Mouse (Mus musculus) forebrain, embryonic 15.5 days (tissue): ENCODE data around the gene Mrc2. TPM values are rescaled to one million over a fixed set of nuclear protein-coding genes. Genes with fewer than 3 reads are reported as not detected.
A peak's percentile ranks its signal among the peaks of the same experiment; 100 is the strongest.

Source experiments
- ATAC-seq: fragments of 200-750 bp; cut with Nextera tagmentation; replicated peaks from 2 replicates; pipeline ENCODE4 v1.8.0; 2017; ENCODE audit warnings: mild to moderate bottlenecking, moderate TSS enrichment, moderate library complexity
- H3K27ac ChIP-seq: fragments of 300-500 bp; sonication (generic); replicated peaks from 2 replicates; pipeline ENCODE4 v1.5.1; 2015; ENCODE audit warnings: mild to moderate bottlenecking, inconsistent platforms
- H3K27me3 ChIP-seq: fragments of 300-500 bp; sonication (generic); 2 replicates; pipeline ENCODE4 v1.6.1; 2015; ENCODE audit warnings: inconsistent platforms
- H3K36me3 ChIP-seq: fragments of 300-500 bp; sonication (generic); 2 replicates; pipeline ENCODE4 v1.6.1; 2015; ENCODE audit warnings: mild to moderate bottlenecking, inconsistent platforms
- H3K4me1 ChIP-seq: fragments of 300-500 bp; sonication (generic); 2 replicates; pipeline ENCODE4 v1.6.1; 2015; ENCODE audit warnings: inconsistent platforms
- H3K4me2 ChIP-seq: fragments of 300-500 bp; sonication (generic); replicated peaks from 2 replicates; pipeline ENCODE4 v1.6.1; 2015; ENCODE audit warnings: mild to moderate bottlenecking, inconsistent platforms
- H3K4me3 ChIP-seq: fragments of 300-500 bp; sonication (generic); 2 replicates; pipeline ENCODE4 v1.5.1; 2015; ENCODE audit warnings: mild to moderate bottlenecking, inconsistent platforms
- H3K9ac ChIP-seq: fragments of 300-500 bp; sonication (generic); replicated peaks from 2 replicates; pipeline ENCODE4 v1.6.1; 2015; ENCODE audit warnings: mild to moderate bottlenecking, inconsistent platforms
- H3K9me3 ChIP-seq: fragments of 300-500 bp; sonication (generic); 2 replicates; pipeline ENCODE4 v1.6.1; 2016; ENCODE audit warnings: inconsistent platforms
- WGBS: fragments of 180-500 bp; shearing (Covaris S2); methylation state at CpG from one replicate; pipeline ENCODE4 v1.1.7; 2015; ENCODE audit warnings: mixed read lengths; 5-methylcytosine and 5-hydroxymethylcytosine counted together
- polyA plus RNA-seq: library from polyadenylated mRNA; unstranded; fragments of >200 nt; fragmentation: Nextera tagmentation; extraction: Ambion mirVana; gene quantifications from 2 replicates; pipeline ENCODE4 v1.2.1, GENCODE M21; 2015

Gene Mrc2
- polyA plus RNA-seq, 1 experiment from 2014 or later, result 4.3 TPM

DNA sequence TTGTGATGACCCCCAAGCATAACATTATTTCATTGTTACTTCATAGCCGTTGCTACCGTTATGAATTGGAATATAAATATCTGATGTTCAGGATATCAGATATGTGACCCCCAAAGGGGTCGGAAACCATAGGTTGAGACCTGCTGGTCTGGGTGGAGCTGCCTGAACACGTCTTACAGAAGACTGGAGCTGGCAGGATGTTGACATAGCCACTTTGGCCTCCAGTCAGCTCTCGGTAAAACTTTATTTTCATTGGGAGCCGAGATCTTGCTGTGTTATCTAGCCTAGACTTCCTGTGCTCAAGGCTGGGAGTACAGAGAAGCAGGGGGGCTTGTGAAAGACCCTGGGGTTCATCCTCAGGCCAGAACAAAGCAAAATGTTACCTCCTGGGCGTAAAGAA lies 63.9 kb downstream of the Mrc2 start:
- no peaks in the 10 kb centered on the region for H3K36me3 ChIP-seq
- no peaks in the 10 kb centered on the region for H3K9me3 ChIP-seq
- H3K27ac ChIP-seq, result no peak overlapping the region
- no peaks in the 10 kb centered on the region for H3K27me3 ChIP-seq
- H3K9ac ChIP-seq, result no peak overlapping the region
- no peak overlapping the region for H3K4me3 ChIP-seq
- H3K4me2 ChIP-seq, result no peak overlapping the region
- peaks cover 6% of the 10 kb centered on the region for H3K4me1 ChIP-seq
- ATAC-seq, result no peak
- WGBS, result 88% methylated on average over 7 of the region's 7 CpGs

DNA sequence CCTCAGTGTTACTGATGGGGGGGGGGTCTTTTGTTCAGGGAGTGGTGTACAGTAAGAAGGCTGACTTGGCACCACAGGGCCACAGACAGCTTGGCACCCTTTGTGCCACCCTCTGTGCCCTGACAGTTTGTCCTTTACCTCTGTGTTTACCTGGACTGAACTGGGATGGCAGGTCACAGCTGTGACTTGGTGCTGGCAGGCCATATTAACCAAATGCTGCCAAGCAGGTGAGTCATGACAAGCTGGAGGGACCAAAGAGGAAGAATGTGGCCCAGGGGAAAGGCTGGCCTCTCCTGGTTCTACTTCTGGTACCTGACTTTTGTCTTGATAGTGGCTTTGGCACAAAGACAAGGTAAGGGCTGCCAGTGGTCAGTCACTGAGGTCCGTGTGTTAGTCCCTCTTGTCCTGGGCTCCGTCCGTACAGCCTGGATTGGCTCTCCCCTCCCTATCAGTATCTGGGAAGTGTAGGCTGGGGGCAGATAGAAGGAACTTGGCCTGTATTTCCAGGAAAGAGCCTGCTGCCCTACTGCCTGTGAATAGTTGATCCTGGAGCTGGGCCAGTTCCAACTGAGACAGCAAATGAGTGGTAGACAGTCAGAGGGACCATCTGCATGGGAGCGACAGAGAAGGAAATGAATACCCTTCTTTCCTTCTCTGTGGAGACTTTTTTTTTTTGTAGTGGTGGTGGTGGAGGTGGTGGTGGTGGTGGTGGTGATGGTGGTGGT lies 69.8 kb downstream of the Mrc2 start:
- Histone ChIP-seq H3K27ac (no peak overlapping the region), H3K27me3 (no peaks in the 10 kb centered on the region)
- ATAC-seq, result no peak

DNA sequence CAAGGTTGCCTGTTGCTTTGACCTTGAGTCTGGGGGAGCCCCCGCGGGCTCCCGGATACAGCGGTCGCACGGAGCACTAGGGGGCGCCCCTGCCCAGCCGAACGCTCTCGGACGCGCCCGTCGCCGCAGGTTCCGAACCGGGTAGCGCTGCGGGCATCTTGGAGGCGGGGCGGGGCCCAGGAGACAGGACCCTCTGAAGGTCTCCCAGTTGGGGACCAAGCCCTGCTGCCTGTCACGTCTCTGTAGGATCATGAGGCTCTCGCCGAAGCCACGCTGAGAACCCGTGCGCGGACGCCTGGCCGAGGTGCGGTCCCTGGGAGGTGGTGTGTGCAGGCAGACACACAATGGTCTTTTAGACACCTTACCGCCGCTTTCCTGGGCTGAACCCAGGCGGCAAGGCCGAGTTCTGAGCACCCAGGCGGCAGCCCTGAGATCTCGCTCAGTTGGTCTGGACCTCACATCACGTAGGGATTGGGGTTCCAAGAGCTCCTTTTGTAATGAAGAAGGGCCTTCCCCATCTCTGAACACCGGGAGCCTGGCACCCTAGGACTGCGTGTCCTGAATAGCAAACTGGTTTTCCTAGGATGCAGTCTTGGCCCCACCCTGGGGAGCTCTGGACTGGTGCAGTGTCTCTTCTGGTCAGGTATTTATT lies 70.6 kb downstream of the Mrc2 start:
- ATAC-seq, result peak; percentile 88
- Histone ChIP-seq H3K9me3 (no peaks in the 10 kb centered on the region), H3K4me3 (peak overlapping the region; percentile 54), H3K4me1 (peaks cover 30% of the 10 kb centered on the region), H3K9ac (peak overlapping the region; percentile 70), H3K27me3 (no peaks in the 10 kb centered on the region), H3K36me3 (no peaks in the 10 kb centered on the region), H3K4me2 (peak overlapping the region; percentile 58), H3K27ac (peak overlapping the region; percentile 76)
- under 1% methylated on average over 40 of the region's 40 CpGs for WGBS

More for the DNA sequence above, 69.8 kb downstream of the Mrc2 start:
- Histone ChIP-seq H3K4me1 (peaks cover 30% of the 10 kb centered on the region), H3K9ac (no peak overlapping the region), H3K4me3 (no peak overlapping the region), H3K4me2 (no peak overlapping the region), H3K9me3 (no peaks in the 10 kb centered on the region), H3K36me3 (no peaks in the 10 kb centered on the region)
- WGBS, result 77% methylated on average over 4 of the region's 4 CpGs

DNA sequence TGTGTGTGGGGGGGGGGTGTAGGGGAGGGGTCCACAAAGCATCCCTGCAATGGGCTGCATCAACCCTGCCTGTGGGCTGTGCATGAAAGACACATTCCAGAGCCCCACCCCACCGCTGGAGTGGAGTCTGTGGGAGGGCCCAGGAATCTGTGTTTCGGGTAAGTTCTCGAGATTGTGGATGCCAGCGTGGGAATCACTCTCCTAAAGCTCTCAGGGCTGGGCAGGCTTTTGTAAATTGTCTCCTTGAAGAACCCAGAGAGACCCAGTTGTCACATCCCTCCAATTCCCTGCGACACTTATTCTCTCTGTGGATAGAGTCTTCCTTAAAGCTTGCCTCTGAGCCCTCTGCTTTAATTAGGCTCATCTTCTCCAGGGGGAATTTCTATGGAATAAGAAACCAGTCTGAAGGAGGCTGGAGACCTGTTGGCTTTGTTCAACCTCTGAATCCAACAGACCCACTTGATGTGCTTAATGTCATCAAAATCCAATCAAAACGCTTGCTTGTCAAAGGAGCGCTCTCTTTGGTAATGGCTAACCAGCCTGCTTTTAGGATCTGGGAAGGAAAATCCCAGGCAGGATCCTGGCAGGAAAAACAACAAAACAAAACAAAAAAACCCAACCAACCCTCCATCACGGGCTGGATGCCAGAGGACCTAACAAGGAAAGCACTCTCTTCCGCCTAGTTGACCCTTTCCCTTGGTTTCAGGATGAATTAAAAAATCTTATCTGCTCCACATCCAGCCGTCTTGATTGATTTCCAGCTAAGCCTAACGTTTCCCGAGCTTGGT lies 71.3 kb downstream of the Mrc2 start:
- no peaks in the 10 kb centered on the region for H3K27me3 ChIP-seq
- peak overlapping the region; percentile 70 for H3K9ac ChIP-seq
- peak overlapping the region; percentile 54 for H3K4me3 ChIP-seq
- peaks cover 30% of the 10 kb centered on the region for H3K4me1 ChIP-seq
- peak overlapping the region; percentile 76 for H3K27ac ChIP-seq
- H3K9me3 ChIP-seq, result no peaks in the 10 kb centered on the region
- peak; percentile 73 for ATAC-seq
- no peaks in the 10 kb centered on the region for H3K36me3 ChIP-seq
- WGBS, result 11% methylated on average over 12 of the region's 12 CpGs
- H3K4me2 ChIP-seq, result peak overlapping the region; percentile 58

DNA sequence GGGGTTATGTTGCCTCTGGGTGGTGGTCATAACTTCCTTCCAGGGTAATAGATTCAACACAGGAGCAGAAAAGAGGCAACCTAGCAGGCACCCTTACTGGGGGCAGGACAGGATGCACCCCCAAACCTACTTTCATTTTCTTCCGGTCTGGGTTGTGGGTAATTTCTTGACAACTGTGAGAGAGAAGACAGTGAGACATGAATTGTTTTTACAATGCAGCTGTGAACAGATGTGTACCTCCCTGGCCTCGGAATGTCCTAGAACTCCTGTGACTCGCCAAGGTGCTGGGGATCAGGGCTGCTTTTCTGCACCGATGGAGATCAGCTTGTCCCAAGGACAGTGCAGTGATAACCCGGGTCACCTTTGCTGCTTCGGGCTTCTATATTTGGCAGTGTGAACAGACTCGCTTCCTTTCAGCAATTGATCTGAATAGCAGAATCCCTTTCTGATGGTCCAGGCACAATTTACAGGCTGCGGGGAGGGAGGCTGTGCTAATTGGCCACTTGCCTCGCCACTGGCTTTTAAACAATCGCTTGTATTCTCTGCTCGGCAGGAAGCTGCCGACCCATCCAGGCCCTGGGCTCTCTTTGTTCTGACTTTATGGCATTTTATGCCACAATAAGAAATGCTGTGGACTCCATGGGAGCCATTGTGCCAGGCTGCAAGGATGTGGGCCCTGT lies 72.1 kb downstream of the Mrc2 start:
- H3K4me1 ChIP-seq, result peaks cover 30% of the 10 kb centered on the region
- peak overlapping the region; percentile 40 for H3K9ac ChIP-seq
- H3K9me3 ChIP-seq, result no peaks in the 10 kb centered on the region
- peak overlapping the region; percentile 76 for H3K27ac ChIP-seq
- no peaks in the 10 kb centered on the region for H3K27me3 ChIP-seq
- peak overlapping the region; percentile 54 for H3K4me3 ChIP-seq
- no peaks in the 10 kb centered on the region for H3K36me3 ChIP-seq
- ATAC-seq, result no peak
- WGBS, result 7% methylated on average over 12 of the region's 12 CpGs
- H3K4me2 ChIP-seq, result peak overlapping the region; percentile 58

DNA sequence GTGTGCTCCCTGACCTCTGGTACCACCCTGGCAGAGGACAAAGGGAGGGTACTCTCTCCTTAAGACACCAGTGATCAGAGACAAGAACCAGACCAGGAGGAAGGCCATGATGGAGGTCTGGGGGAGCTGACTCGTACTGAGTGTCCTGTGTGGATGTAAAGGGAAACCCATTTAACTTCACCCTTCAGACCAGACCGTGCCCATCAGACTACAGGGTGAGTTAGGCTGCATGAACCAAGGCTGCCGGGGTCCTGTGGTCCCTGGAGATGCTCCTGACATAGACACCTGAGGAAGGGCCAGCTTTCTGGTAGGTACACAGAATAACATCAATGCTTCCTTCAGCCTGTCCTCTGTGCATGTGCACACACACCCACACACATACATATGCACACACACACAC lies 73.2 kb downstream of the Mrc2 start:
- no peak overlapping the region for H3K4me2 ChIP-seq
- H3K4me3 ChIP-seq, result no peak overlapping the region
- ATAC-seq, result no peak
- no peaks in the 10 kb centered on the region for H3K36me3 ChIP-seq
- H3K27me3 ChIP-seq, result no peaks in the 10 kb centered on the region
- WGBS, result 81% methylated on average over 3 of the region's 3 CpGs
- no peak overlapping the region for H3K9ac ChIP-seq
- H3K4me1 ChIP-seq, result peaks cover 30% of the 10 kb centered on the region
- no peaks in the 10 kb centered on the region for H3K9me3 ChIP-seq
- no peak overlapping the region for H3K27ac ChIP-seq

DNA sequence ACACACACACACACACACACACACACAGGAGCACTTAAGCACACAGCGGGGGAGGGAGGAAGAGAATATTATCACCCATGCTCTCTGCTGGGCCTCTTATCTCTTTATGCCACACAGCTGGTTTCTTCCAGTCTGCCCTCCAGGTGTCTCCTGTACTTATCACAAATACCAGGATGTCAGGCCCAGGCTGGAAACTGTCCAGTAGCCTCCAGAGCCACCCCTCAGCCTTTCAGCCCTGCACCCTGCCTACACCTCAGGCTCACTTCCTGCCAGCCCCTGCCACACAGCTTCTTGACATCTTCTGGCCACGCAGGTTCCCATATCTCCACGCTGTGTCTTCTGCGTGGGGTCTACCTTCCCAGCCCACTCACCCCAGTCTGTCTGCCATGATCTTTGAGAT lies 73.6 kb downstream of the Mrc2 start:
- no peak overlapping the region for H3K27ac ChIP-seq
- WGBS, result 81% methylated on average over 4 of the region's 4 CpGs
- H3K4me1 ChIP-seq, result peaks cover 30% of the 10 kb centered on the region
- no peak overlapping the region for H3K9ac ChIP-seq
- H3K4me2 ChIP-seq, result no peak overlapping the region
- no peaks in the 10 kb centered on the region for H3K36me3 ChIP-seq
- no peak overlapping the region for H3K4me3 ChIP-seq
- no peak for ATAC-seq
- H3K27me3 ChIP-seq, result no peaks in the 10 kb centered on the region
- no peaks in the 10 kb centered on the region for H3K9me3 ChIP-seq

DNA sequence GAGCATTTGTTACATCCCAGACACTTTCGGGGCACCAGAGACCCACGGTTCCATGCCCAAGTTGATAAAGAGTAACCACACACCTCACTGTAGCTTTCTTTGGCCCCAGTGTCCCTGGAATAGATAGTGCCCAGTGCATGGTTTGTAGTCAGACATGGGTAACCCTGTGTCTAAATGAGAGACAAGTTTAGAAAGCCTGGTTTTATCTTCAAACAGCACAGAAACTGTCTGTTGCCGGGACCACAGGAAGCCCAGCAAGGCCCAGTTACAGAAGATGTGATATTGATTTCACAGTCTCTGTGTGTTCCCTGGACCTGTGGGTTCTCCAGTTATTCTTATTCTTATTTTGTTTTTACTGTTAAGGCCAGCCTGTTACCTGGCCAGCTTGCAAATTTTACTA lies 74.7 kb downstream of the Mrc2 start:
- no peak for ATAC-seq
- no peak overlapping the region for H3K4me3 ChIP-seq
- no peak overlapping the region for H3K4me2 ChIP-seq
- no peaks in the 10 kb centered on the region for H3K9me3 ChIP-seq
- no peaks in the 10 kb centered on the region for H3K36me3 ChIP-seq
- WGBS, result 89% methylated on average over 3 of the region's 3 CpGs
- H3K4me1 ChIP-seq, result peaks cover 30% of the 10 kb centered on the region
- H3K27ac ChIP-seq, result no peak overlapping the region
- H3K27me3 ChIP-seq, result no peaks in the 10 kb centered on the region
- no peak overlapping the region for H3K9ac ChIP-seq

DNA sequence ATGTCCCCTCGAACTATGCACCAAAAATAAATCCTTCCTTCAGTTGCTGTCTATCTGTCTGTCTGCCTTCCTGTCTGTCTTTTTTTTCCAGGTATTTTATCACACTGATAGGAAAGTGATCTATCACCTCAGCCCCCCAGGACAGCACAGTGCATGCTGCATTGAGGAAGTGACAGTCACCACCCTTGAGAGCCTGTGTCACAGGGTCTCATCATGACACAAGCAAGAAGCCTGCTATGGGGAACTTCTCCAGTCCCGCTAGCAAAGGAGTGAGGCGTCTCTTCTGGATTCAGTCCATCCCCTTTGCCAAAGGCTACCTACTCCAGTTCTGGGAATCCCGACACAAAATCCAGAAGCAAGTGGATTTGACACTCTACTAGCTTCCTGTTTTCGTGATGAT lies 76.4 kb downstream of the Mrc2 start:
- H3K4me1 ChIP-seq, result peaks cover 19% of the 10 kb centered on the region
- no peaks in the 10 kb centered on the region for H3K27me3 ChIP-seq
- H3K4me3 ChIP-seq, result no peak overlapping the region
- H3K9me3 ChIP-seq, result no peaks in the 10 kb centered on the region
- H3K9ac ChIP-seq, result no peak overlapping the region
- no peak for ATAC-seq
- 90% methylated on average over 5 of the region's 5 CpGs for WGBS
- H3K27ac ChIP-seq, result no peak overlapping the region
- H3K36me3 ChIP-seq, result no peaks in the 10 kb centered on the region
- no peak overlapping the region for H3K4me2 ChIP-seq

DNA sequence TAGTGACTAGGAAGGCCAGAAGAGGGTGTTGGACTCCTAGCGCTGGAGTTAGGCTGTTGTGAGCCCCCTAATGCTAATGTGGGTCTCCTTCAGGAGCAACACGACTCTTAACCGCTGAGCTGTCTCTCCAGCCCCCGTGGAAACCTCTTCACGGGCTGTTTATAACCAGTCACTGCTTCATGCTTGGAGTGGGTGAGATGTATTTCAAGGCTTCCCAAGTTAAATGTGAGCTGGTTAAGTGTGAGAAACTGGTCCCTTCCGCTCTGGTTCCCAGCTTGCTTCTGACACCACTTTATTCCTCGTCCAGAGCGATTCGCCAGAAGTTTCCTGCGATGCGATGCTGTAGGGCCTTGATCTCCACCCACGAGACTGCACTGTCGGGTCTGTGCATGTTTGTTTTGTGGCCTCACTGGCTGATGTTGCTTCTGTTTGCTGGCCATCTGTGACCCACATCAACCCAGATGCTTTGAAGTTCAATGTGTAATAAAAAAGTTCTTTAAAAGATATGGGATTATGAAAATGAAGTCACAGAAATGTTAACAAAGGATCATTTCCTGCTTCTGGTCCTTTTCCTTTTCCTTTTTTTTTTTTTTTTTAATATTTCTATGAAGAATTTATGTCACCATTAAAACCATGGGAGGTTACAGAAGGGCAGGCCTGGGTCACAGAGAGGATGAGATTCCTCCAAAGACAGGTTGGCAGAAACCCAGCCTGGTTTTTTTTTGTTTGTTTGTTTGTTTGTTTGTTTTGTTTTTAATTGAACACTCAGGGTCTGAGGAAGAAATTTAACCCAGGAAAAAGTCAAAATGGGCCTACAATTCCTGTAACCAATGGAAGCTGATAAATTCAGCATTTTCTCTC lies 77.3 kb downstream of the Mrc2 start:
- no peak overlapping the region for H3K4me2 ChIP-seq
- no peak overlapping the region for H3K9ac ChIP-seq
- H3K27me3 ChIP-seq, result no peaks in the 10 kb centered on the region
- H3K4me3 ChIP-seq, result no peak overlapping the region
- H3K4me1 ChIP-seq, result peaks cover 10% of the 10 kb centered on the region
- no peaks in the 10 kb centered on the region for H3K36me3 ChIP-seq
- ATAC-seq, result no peak
- 94% methylated on average over 13 of the region's 13 CpGs for WGBS
- H3K27ac ChIP-seq, result no peak overlapping the region
- no peaks in the 10 kb centered on the region for H3K9me3 ChIP-seq

DNA sequence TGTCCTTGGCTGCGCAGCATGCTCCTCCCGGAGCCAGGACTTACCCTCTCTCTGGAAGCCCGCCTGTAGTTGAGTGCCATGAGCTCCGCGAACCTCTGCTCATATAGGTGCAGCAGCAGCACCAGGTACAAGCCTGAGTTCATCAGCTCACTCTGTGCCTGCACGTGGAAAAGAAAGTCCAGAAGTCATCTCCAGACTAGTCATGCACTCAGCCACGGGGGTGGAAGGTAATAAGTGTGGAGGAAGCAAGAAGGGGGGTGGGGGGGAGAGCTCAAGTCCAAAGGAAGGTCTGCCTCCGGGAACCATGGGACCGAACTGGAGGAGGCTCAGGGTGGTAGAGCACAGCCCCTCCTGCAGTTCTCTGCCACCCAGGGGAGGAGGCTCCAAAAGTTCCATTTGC lies 79.4 kb downstream of the Mrc2 start:
- Histone ChIP-seq H3K4me1 (no peaks in the 10 kb centered on the region), H3K9me3 (no peaks in the 10 kb centered on the region), H3K4me2 (no peak overlapping the region), H3K36me3 (no peaks in the 10 kb centered on the region), H3K4me3 (no peak overlapping the region), H3K27ac (no peak overlapping the region), H3K27me3 (no peaks in the 10 kb centered on the region), H3K9ac (no peak overlapping the region)
- WGBS, result 82% methylated on average over 9 of the region's 9 CpGs
- no peak for ATAC-seq
